Mouse (Mus musculus) midbrain, embryonic 16.5 days (tissue): ENCODE data around the gene Olfr926. TPM values are rescaled to one million over a fixed set of nuclear protein-coding genes. Genes with fewer than 3 reads are reported as not detected.
"Not testable (repeated sequence)": the region's sequence is repeated elsewhere in the genome, so short reads cannot be mapped to it uniquely, and the experiment has no call there.

ENCODE experiments used
- ATAC-seq: fragments of 200-750 bp; cut with Nextera tagmentation; 2 replicates; pipeline ENCODE4 v1.8.0; 2017; ENCODE audit warnings: moderate TSS enrichment
- H3K27ac ChIP-seq: fragments of 300-500 bp; sonication (generic); 2 replicates; pipeline ENCODE4 v1.5.1; 2014; ENCODE audit warnings: mild to moderate bottlenecking, low read length, mixed read lengths
- H3K27me3 ChIP-seq: fragments of 300-500 bp; sonication (generic); 2 replicates; pipeline ENCODE4 v1.6.1; 2014; ENCODE audit warnings: low read depth, low read length, mixed read lengths; ENCODE audit not compliant: control insufficient read depth, insufficient read depth
- H3K36me3 ChIP-seq: fragments of 300-500 bp; sonication (generic); 2 replicates; pipeline ENCODE4 v1.6.1; 2014; ENCODE audit warnings: mild to moderate bottlenecking, low read length, moderate library complexity, mixed read lengths; ENCODE audit not compliant: control insufficient read depth, insufficient read depth
- H3K4me1 ChIP-seq: fragments of 300-500 bp; sonication (generic); 2 replicates; pipeline ENCODE4 v1.6.1; 2014; ENCODE audit warnings: mild to moderate bottlenecking, low read length, mixed read lengths; ENCODE audit not compliant: control insufficient read depth, insufficient read depth
- H3K4me2 ChIP-seq: fragments of 300-500 bp; sonication (generic); 2 replicates; pipeline ENCODE4 v1.6.1; 2014; ENCODE audit warnings: mild to moderate bottlenecking, low read length, mixed read lengths
- H3K4me3 ChIP-seq: fragments of 300-500 bp; sonication (generic); 2 replicates; pipeline ENCODE4 v1.5.1; 2014; ENCODE audit warnings: low read depth, mild to moderate bottlenecking, low read length, moderate library complexity, mixed read lengths
- H3K9ac ChIP-seq: fragments of 300-500 bp; sonication (generic); 2 replicates; pipeline ENCODE4 v1.6.1; 2014; ENCODE audit warnings: low read depth, low read length, mixed read lengths
- H3K9me3 ChIP-seq: fragments of 300-500 bp; sonication (generic); replicated peaks from 2 replicates; pipeline ENCODE4 v1.6.1; 2014; ENCODE audit warnings: mild to moderate bottlenecking, low read length, mixed read lengths; ENCODE audit not compliant: control insufficient read depth, poor library complexity, severe bottlenecking
- WGBS: fragments of 180-500 bp; shearing (Covaris S2); extraction: QIAGEN DNeasy Blood & Tissue Kit; methylation state at CpG from one replicate; pipeline ENCODE4 v1.1.7; 2014; 5-methylcytosine and 5-hydroxymethylcytosine counted together
- polyA plus RNA-seq: library from polyadenylated mRNA; unstranded; fragments of >200 nt; fragmentation: Nextera tagmentation; extraction: Ambion mirVana; gene quantifications from 2 replicates; pipeline ENCODE4 v1.2.1, GENCODE M21; 2015

The Olfr926 gene
- not detected in 2 replicates for polyA plus RNA-seq

DNA sequence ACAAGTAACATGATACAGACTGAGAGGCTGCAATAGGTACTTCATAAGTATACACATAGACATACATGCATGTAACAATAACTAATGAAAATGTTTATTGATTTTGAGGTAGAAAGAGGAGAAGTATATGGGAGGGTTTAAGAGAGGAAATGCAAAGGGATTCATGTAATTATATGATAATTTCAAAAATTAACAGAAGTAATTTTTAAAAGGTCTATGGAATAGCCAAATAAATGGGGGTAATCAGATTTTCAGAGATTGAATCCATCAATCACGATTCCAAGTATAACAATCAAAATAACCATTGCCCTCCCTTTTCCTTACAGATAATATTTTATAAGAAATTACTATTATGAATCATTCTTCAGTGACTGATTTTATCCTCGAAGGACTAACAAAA, at the start of gene Olfr926:
Olfr926 (plus strand) TSS at position 301 of the 400 bp plus-strand sequence.
- H3K9ac ChIP-seq = no peak within 1 kb of the TSS
- H3K4me2 ChIP-seq = no peak within 1 kb of the TSS
- no peak within 1 kb of the TSS for H3K27ac ChIP-seq
- no peaks in the 10 kb centered on the region for H3K4me1 ChIP-seq
- ATAC-seq = no peak
- H3K27me3 ChIP-seq = no peaks in the 10 kb centered on the region
- no peaks in the 10 kb centered on the region for H3K36me3 ChIP-seq
- H3K9me3 ChIP-seq = 0 out of 2 replicates have a peak, but pooled peaks cover 5% of the 10 kb centered on the region
- no peak within 1 kb of the TSS for H3K4me3 ChIP-seq
- WGBS = 95% methylated on average over 2 of the region's 2 CpGs

GRCm38 (mm10) chr9:38833027-38833426, 43.9 kb upstream of the Olfr926 start:
- ATAC-seq = no peak
- Histone ChIP-seq H3K27me3 (no peaks in the 10 kb centered on the region), H3K9ac (no peak overlapping the region), H3K4me2 (no peak overlapping the region), H3K36me3 (no peaks in the 10 kb centered on the region), H3K9me3 (no peaks in the 10 kb centered on the region), H3K4me1 (no peaks in the 10 kb centered on the region), H3K27ac (no peak overlapping the region), H3K4me3 (no peak overlapping the region)
- 72% methylated on average over 2 of the region's 2 CpGs for WGBS

DNA sequence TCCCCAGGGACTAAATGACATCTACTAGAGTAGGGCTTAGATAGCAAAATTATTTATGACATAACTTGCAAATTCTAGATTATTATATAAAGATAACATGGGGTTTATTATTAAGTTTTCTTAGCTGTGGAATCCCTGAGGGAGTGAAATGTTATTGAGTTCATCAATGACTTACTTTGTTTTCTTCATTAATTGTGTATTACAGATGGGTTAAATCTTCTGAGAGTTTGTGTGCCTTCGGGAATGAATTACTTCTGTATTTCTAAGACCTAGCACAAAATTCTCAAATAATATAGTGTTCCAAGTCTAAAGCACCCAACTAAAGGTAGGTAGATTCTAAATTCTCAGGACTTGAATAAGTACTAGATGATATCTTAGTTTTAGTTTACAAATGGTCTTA, 32.8 kb upstream of the Olfr926 start, which contains the start of gene Olfr924:
Olfr924 (plus strand) TSS at position 301 of the 400 bp plus-strand sequence.
- H3K4me3 ChIP-seq = no peak within 1 kb of the TSS
- no peaks in the 10 kb centered on the region for H3K27me3 ChIP-seq
- H3K36me3 ChIP-seq = no peaks in the 10 kb centered on the region
- no peak for ATAC-seq
- H3K4me1 ChIP-seq = no peaks in the 10 kb centered on the region
- H3K9me3 ChIP-seq = no peaks in the 10 kb centered on the region
- no peak within 1 kb of the TSS for H3K4me2 ChIP-seq
- no peak within 1 kb of the TSS for H3K27ac ChIP-seq
- no peak within 1 kb of the TSS for H3K9ac ChIP-seq
- 90% methylated on average over 1 of the region's 1 CpGs for WGBS

GRCm38 (mm10) chr9:38854760-38855159, 22.2 kb upstream of the Olfr926 start, which contains the start of gene Olfr26:
Gene Olfr26, plus strand, starts transcription at chr9:38855060.
- Histone ChIP-seq H3K9ac (no peak within 1 kb of the TSS), H3K27me3 (no peaks in the 10 kb centered on the region)
- no peak for ATAC-seq

DNA sequence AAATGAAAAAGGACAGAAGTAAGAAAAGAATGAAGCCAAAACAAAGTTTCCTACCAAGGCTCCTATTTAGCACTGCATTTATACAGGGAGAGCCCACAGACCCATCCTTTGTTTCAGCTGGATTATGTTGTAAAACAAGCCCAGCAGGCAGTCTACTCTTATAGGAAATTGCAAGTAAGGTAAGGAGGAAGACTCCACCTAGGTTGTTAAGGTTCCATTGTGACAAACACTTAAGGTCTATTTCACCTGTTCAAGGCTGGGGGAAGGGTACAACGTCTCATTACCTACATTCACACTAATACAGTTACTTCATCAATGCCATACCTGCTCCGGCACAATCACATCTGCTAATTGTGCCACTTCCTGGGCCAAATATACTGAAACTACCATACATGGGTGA, 2.0 kb upstream of the Olfr926 start:
- H3K4me3 ChIP-seq, H3K4me2 ChIP-seq, H3K27me3 ChIP-seq, H3K9me3 ChIP-seq, ATAC-seq, H3K4me1 ChIP-seq, H3K9ac ChIP-seq, H3K27ac ChIP-seq, H3K36me3 ChIP-seq: not testable (repeated sequence)
- WGBS = 60% methylated on average over 2 of the region's 2 CpGs

More at GRCm38 (mm10) chr9:38854760-38855159, 22.2 kb upstream of the Olfr926 start, which contains the start of gene Olfr26:
- no peaks in the 10 kb centered on the region for H3K4me1 ChIP-seq
- no peaks in the 10 kb centered on the region for H3K36me3 ChIP-seq
- no peak within 1 kb of the TSS for H3K4me3 ChIP-seq
- H3K27ac ChIP-seq = no peak within 1 kb of the TSS
- no peaks in the 10 kb centered on the region for H3K9me3 ChIP-seq
- H3K4me2 ChIP-seq = no peak within 1 kb of the TSS

Other genes with a start within 250 kb of the Olfr926 start
- not detected in 2 replicates for gene Olfr916, start 217.3 kb upstream of the Olfr926 start, polyA plus RNA-seq
- not detected in 2 replicates for gene Olfr917, start 211.3 kb upstream of the Olfr926 start, polyA plus RNA-seq
- gene Olfr918, start 202.5 kb upstream of the Olfr926 start, polyA plus RNA-seq = not detected in 2 replicates
- gene Olfr919, start 173.5 kb upstream of the Olfr926 start, polyA plus RNA-seq = not detected in 2 replicates
- 6.0 and 6.2 TPM in 2 replicates for gene Vwa5a, start 158.9 kb upstream of the Olfr926 start, polyA plus RNA-seq
- not detected in 2 replicates for gene Olfr920, start 124.8 kb upstream of the Olfr926 start, polyA plus RNA-seq
- not detected in 2 replicates for gene Olfr921, start 104.1 kb upstream of the Olfr926 start, polyA plus RNA-seq
- gene Olfr922, start 62.5 kb upstream of the Olfr926 start, polyA plus RNA-seq = not detected in 2 replicates
- gene Olfr923, start 50.6 kb upstream of the Olfr926 start, polyA plus RNA-seq = not detected in 2 replicates
- gene Olfr924, start 32.7 kb upstream of the Olfr926 start, polyA plus RNA-seq = not detected in 2 replicates
- gene Olfr26, start 22.1 kb upstream of the Olfr926 start, polyA plus RNA-seq = not detected in 2 replicates
- gene Olfr930, start 52.7 kb downstream of the Olfr926 start, polyA plus RNA-seq = not detected in 2 replicates
- gene Olfr933, start 95.2 kb downstream of the Olfr926 start, polyA plus RNA-seq = not detected in 2 replicates
- gene Olfr934, start 111.2 kb downstream of the Olfr926 start, polyA plus RNA-seq = not detected in 2 replicates
- not detected in 2 replicates for gene Olfr935, start 122.6 kb downstream of the Olfr926 start, polyA plus RNA-seq
- not detected in 2 replicates for gene Olfr146, start 146.3 kb downstream of the Olfr926 start, polyA plus RNA-seq
- gene Olfr937, start 187.8 kb downstream of the Olfr926 start, polyA plus RNA-seq = not detected in 2 replicates
- gene Olfr938, start 201.8 kb downstream of the Olfr926 start, polyA plus RNA-seq = not detected in 2 replicates